10 mouse cellular contexts compared by ENCODE assay signal in the genomic region with DNA sequence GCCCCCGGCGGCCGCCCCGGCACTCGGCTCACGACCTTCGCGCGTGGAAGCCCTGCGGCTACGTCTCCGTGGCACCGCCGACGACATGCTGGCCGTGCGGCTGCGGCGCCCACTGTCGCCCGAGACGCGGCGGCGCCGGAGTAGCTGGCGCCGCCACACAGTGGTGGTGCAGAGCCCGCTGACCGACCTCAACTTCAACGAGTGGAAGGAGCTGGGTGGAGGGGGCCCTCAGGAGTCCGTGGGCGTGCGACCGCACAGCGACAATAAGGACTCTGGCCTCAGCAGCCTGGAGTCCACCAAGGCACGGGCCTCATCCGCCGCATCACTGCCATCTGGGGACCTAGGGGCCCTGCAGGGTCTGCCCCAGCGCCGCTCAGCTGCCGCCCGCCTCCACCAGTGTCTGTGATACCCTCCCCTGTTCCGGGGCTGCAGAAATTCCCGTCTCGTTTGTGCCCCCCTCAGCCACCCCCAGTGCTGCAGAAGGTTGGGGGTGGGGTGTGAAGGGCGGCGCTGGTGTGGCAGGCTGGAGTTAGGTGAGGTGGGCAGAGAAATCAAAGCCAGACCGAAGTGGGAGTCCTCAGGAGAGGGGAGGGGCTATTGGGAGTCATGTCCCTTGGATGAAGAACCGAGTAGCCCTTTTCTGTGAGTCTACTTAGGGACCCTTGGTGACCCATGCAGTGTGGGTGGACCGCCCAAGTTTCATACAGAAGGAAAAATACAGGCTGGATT. TPM values are rescaled to one million over a fixed set of nuclear protein-coding genes. Genes with fewer than 3 reads are reported as not detected.
DNase-seq lines count a peak whose midpoint lies in the region; ATAC-seq and TF ChIP-seq lines count a peak whose summit lies in the region.
"Had no signal": no experiment of that assay in that cellular context is flagged by ENCODE, and none has a peak within 500 bp of the region (broad histone marks: within the 10 kb centered on the region; RNA-seq: fewer than 3 reads in every experiment).

No protein-coding gene starts in this region.

- 40% methylated on average over 51 of the region's 51 CpGs for WGBS in heart, embryonic 13.5 days
- WGBS in embryonic facial prominence, embryonic 10.5 days: 11% methylated on average over 51 of the region's 51 CpGs
- 18% methylated on average over 42 of the region's 51 CpGs for WGBS in hindbrain, embryonic 13.5 days
- 5% methylated on average over 51 of the region's 51 CpGs for WGBS in midbrain, embryonic 13.5 days

- peak; percentile 18; the same call in 1 of the 2 replicates for ATAC-seq in heart, embryonic 13.5 days (ENCODE audit: extremely low read depth, insufficient number of reproducible peaks, low FRiP score, low TSS enrichment)
- peak; percentile 50; the same call in 1 of the 2 replicates for ATAC-seq in hindbrain, embryonic 13.5 days (ENCODE audit: low FRiP score)
- peak; percentile 46; the same call in 1 of the 2 replicates for ATAC-seq in midbrain, embryonic 13.5 days

- H3K9ac ChIP-seq in heart, embryonic 13.5 days: peak overlapping the region; percentile 6; the same call in 1 of the 2 replicates
- H3K9ac ChIP-seq in hindbrain, embryonic 13.5 days: peak overlapping the region; percentile 68
- peak overlapping the region; percentile 61 for H3K9ac ChIP-seq in midbrain, embryonic 13.5 days (replicated peaks)

- intact Hi-C loops in gastrocnemius, adult 2 months (cut with DNase I): no loop called here

- DNase-seq in heart, adult 9 months (ENCODE audit: low spot score in 2 of 2): no peak
- DNase-seq in embryonic facial prominence, embryonic 10.5 days (ENCODE audit: low spot score): peak; percentile 50
- DNase-seq in adrenal gland, postnatal 14 days: no peak
- no peak for DNase-seq in thymus, postnatal 14 days
- DNase-seq in gastrocnemius, adult 2 months: no peak
- DNase-seq: left cerebral cortex, postnatal 4 days; right cerebral cortex, postnatal 14 days had no signal

- peak overlapping the region; percentile 57 for H3K4me2 ChIP-seq in heart, embryonic 13.5 days
- H3K4me2 ChIP-seq in hindbrain, embryonic 13.5 days: peak overlapping the region; percentile 62
- H3K4me2 ChIP-seq in midbrain, embryonic 13.5 days (replicated peaks): peak overlapping the region; percentile 66

- no peak for TF ChIP-seq CTCF in gastrocnemius, adult 2 months (IDR thresholded peaks at IDR 0.05)

- H3K4me3 ChIP-seq in heart, embryonic 13.5 days: peak overlapping the region; percentile 29
- peak overlapping the region; percentile 60 for H3K4me3 ChIP-seq in embryonic facial prominence, embryonic 10.5 days
- peak overlapping the region; percentile 40 for H3K4me3 ChIP-seq in hindbrain, embryonic 13.5 days
- peak overlapping the region; percentile 41 for H3K4me3 ChIP-seq in midbrain, embryonic 13.5 days (replicated peaks)
- H3K4me3 ChIP-seq in gastrocnemius, adult 2 months: no peak overlapping the region

- peaks cover 67% of the 10 kb centered on the region for H3K36me3 ChIP-seq in heart, embryonic 13.5 days
- H3K36me3 ChIP-seq in embryonic facial prominence, embryonic 10.5 days (replicated peaks): peaks cover 32% of the 10 kb centered on the region
- peaks cover 17% of the 10 kb centered on the region for H3K36me3 ChIP-seq in hindbrain, embryonic 13.5 days
- H3K36me3 ChIP-seq in midbrain, embryonic 13.5 days: 0 out of 2 replicates have a peak, but pooled peaks cover 10% of the 10 kb centered on the region

- H3K4me1 ChIP-seq in heart, embryonic 13.5 days: peaks cover 12% of the 10 kb centered on the region
- peaks cover 31% of the 10 kb centered on the region for H3K4me1 ChIP-seq in embryonic facial prominence, embryonic 10.5 days
- peaks cover 17% of the 10 kb centered on the region for H3K4me1 ChIP-seq in hindbrain, embryonic 13.5 days (replicated peaks)
- H3K4me1 ChIP-seq in midbrain, embryonic 13.5 days (replicated peaks): peaks cover 13% of the 10 kb centered on the region

- H3K9me3 ChIP-seq in heart, embryonic 13.5 days: no peaks in the 10 kb centered on the region
- H3K9me3 ChIP-seq in embryonic facial prominence, embryonic 10.5 days: no peaks in the 10 kb centered on the region
- H3K9me3 ChIP-seq in hindbrain, embryonic 13.5 days: no peaks in the 10 kb centered on the region
- H3K9me3 ChIP-seq in midbrain, embryonic 13.5 days: no peaks in the 10 kb centered on the region

- peaks cover 47% of the 10 kb centered on the region for H3K27me3 ChIP-seq in heart, embryonic 13.5 days (replicated peaks)
- peaks cover 77% of the 10 kb centered on the region for H3K27me3 ChIP-seq in embryonic facial prominence, embryonic 10.5 days (replicated peaks; ENCODE audit: low read depth, poor library complexity, severe bottlenecking)
- H3K27me3 ChIP-seq in hindbrain, embryonic 13.5 days: peaks cover 65% of the 10 kb centered on the region
- peaks cover 60% of the 10 kb centered on the region for H3K27me3 ChIP-seq in midbrain, embryonic 13.5 days

- no peak overlapping the region for H3K27ac ChIP-seq in heart, embryonic 13.5 days (replicated peaks)
- peak overlapping the region; percentile 65 for H3K27ac ChIP-seq in embryonic facial prominence, embryonic 10.5 days (replicated peaks)
- H3K27ac ChIP-seq in hindbrain, embryonic 13.5 days: no peak overlapping the region
- no peak overlapping the region for H3K27ac ChIP-seq in midbrain, embryonic 13.5 days
- no peak overlapping the region for H3K27ac ChIP-seq in gastrocnemius, adult 2 months

RNA-seq across cellular contexts. Expression of a gene that starts 0.7 kb away (rescaled TPM):
- 0.84 and 1.5 TPM in 2 replicates for polyA plus RNA-seq in heart, embryonic 13.5 days (2015; fragmentation: Nextera tagmentation; extraction: Ambion mirVana)
- polyA plus RNA-seq in embryonic facial prominence, embryonic 10.5 days (2016; fragmentation: Nextera tagmentation; extraction: Ambion mirVana): 0.35 and 0.54 TPM in 2 replicates
- 0.96 and 1.2 TPM in 2 replicates for polyA plus RNA-seq in hindbrain, embryonic 13.5 days (2015; fragmentation: Nextera tagmentation; extraction: Ambion mirVana)
- 0.88 and 1.2 TPM in 2 replicates for polyA plus RNA-seq in midbrain, embryonic 13.5 days (2015; fragmentation: Nextera tagmentation; extraction: Ambion mirVana)
- not detected in 2 replicates for total RNA-seq in adrenal gland, postnatal 14 days (2021)
- total RNA-seq in gastrocnemius, adult 2 months (2021): not detected

Comparison
In these comparisons a context has a peak if more than half of its experiments do, and no peak if none do; other contexts are left out.
1. H3K9ac ChIP-seq: peak in every context shown above with its lines; median percentile 68 in hindbrain, embryonic 13.5 days; 61 in midbrain, embryonic 13.5 days; 6 in heart, embryonic 13.5 days.